Mouse (Mus musculus): ENCODE measurements around the gene Ncdn. TPM values are rescaled to one million over a fixed set of nuclear protein-coding genes. Genes with fewer than 3 reads are reported as not detected.

Ncdn gene
- 10 to 100 TPM; 12.5 to 15.0 TPM for total RNA-seq (2021)
- long read RNA-seq, experiment 1, transcript Ncdn-201 (7 exons, 3,681 nt): major isoform, 7 of 26 reads
- long read RNA-seq, experiment 1, partial matches to known transcripts: 15 of 26 reads
- long read RNA-seq, experiment 1, other reads (novel, unspliced or antisense): 4 of 26 reads
- long read RNA-seq, experiment 2, transcript Ncdn-201 (7 exons, 3,681 nt): major isoform, 12 of 35 reads
- long read RNA-seq, experiment 2, partial matches to known transcripts: 18 of 35 reads
- long read RNA-seq, experiment 2, other reads (novel, unspliced or antisense): 3 of 35 reads

- intact Hi-C loops (cut with DNase I): loop anchor here (2.0 kb wide), 1 partner anchor 87 kb away; no protein-coding TSS in a partner anchor
Measured at GRCm38 (mm10) chr4:126753268-126754230, at the start of gene Ncdn, which contains the start of gene AU040320. Ncdn (minus strand) TSS chr4:126753438. AU040320 (plus strand) TSS chr4:126753544.

DNA sequence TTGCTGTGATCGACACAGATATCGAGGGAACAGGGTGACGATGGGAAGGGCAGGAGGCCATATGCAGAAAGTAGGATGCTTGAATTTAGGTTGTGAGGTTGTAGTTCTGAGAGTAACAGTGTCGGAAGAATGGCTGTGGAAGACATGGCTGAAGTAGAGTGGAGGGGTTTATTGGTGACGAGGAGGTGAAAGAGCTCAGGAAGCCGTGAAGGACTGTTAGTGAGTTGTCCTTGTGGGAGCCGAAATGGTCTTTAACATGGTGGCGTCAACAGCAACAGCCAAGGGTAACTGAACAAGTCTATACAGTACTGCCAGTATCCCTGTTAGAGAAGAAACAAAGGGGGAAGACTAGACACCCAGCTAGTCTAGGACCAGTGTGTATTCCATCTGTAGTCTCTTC, 48.9 kb upstream of the Ncdn start:
- no peak for DNase-seq
- intact Hi-C loops (cut with DNase I): no loop called here

More at GRCm38 (mm10) chr4:126753268-126754230, at the start of gene Ncdn, which contains the start of gene AU040320:
- DNase-seq: peak; percentile 95

- intact Hi-C loops (cut with DNase I): no loop called here
- DNase-seq: no peak
Measured at GRCm38 (mm10) chr4:126792341-126793102, 39.3 kb upstream of the Ncdn start.

GRCm38 (mm10) chr4:126782996-126783395, 29.8 kb upstream of the Ncdn start:
- DNase-seq: no peak
- intact Hi-C loops (cut with DNase I): no loop called here

- intact Hi-C loops (cut with DNase I): no loop called here
- DNase-seq: no peak
Measured at GRCm38 (mm10) chr4:126782512-126782911, 29.3 kb upstream of the Ncdn start.

DNA sequence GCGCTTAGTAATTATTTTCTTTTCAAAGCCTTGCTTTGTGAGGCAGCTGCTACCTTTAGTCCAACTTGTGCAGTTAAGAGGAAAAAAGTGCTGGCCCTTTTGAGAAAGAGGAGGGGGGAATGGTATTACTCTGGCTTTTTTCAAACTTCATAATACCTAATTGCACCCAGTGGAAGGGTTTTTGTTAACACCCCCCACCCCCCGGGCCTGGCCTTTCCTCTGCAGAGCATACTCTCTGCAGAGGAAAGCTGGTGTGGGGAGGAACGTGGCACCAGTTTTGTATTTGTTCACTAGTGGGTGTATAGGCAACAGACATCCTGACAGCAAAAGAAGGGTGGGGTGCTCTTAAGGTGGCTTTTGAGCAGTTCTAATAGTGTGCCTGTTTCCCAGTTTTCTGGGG, 28.6 kb upstream of the Ncdn start:
- intact Hi-C loops (cut with DNase I): no loop called here

GRCm38 (mm10) chr4:126779826-126780775, 26.9 kb upstream of the Ncdn start:
- DNase-seq: no peak
- intact Hi-C loops (cut with DNase I): no loop called here

More for the DNA sequence above, 28.6 kb upstream of the Ncdn start:
- DNase-seq: no peak

DNA sequence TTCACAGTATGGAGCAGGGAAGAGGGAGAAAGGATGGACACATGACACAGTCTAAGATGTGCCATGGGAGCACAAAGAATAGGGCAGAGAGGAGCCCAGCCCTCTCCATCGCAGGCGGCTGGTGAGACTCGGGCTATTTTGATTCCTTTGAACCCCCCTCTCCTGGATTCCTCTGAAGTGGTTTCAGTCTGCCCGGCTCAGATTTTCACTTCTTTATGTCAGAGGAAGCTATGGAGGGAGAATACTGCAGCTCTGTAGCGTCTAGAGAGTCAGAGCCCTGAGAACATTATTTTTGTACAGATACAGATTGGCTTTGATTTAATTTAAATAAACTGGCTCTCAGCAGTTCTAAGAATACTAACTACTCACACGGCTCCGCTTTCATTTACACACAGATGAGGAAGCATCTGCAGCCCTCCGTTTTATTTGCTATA, 25.9 kb upstream of the Ncdn start:
- intact Hi-C loops (cut with DNase I): no loop called here
- no peak for DNase-seq

DNA sequence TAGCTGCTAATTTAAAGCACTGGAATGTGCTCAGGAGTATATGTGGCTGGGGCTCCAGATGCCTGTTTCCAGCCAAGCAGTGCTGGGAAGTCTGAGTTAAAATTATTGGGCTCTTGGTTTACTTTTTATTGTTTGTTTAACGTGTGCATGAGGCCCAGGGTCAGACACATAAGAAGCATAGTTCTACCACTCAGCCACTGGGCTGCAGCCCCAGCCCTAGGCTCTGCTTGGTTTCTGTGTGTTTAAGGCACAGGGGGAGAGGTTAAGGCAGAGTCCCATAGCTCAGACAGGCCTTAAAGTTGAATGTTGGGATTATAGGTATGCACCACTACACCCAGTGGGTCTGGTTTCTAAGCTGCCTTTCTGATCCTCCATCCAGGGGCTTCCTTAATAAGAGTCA, 21.9 kb upstream of the Ncdn start:
- DNase-seq: no peak
- intact Hi-C loops (cut with DNase I): no loop called here

- no peak for DNase-seq
- intact Hi-C loops (cut with DNase I): no loop called here
Measured at GRCm38 (mm10) chr4:126773871-126774270, 20.6 kb upstream of the Ncdn start.

GRCm38 (mm10) chr4:126770831-126771230, 17.6 kb upstream of the Ncdn start:
- DNase-seq: no peak
- intact Hi-C loops (cut with DNase I): no loop called here

DNA sequence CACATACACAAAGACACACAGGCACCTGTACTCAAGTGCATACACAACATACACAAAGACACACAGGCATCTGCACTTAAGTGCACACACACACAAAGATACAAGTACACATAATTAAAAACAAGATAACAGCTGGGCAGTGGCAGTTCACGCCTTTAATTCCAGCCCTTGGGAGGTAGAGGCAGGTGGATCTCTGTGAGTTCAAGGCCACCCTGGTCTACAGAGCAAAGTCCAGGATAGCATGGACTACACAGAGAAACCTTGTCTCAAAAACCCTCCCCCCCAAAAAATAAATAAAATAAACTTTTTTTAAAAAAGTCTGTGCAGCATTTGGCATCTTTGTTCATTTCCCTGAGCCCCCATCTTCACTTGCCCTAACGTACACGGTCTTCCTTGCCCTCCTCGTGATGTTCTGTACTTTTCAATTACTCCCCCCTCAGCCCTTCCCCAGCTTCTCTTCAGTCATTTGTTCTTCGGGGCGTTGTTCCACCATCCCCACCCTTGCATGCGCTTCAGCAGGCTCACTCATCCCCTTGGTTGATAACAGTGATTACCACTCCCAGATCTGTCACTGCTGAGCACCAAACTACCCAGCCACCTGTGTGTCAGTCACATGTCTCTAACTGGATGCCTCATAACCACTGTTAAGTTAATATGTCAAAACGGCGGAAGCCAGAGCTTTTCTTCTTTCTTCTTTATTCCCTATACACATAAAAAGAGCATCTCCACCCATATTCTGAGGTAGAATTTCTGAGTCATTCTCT, 16.7 kb upstream of the Ncdn start:
- intact Hi-C loops (cut with DNase I): no loop called here
- no peak for DNase-seq

- intact Hi-C loops (cut with DNase I): no loop called here
- no peak for DNase-seq
Measured at GRCm38 (mm10) chr4:126763483-126763882, 10.2 kb upstream of the Ncdn start.

GRCm38 (mm10) chr4:126762586-126763359, 9.5 kb upstream of the Ncdn start:
- DNase-seq: no peak
- intact Hi-C loops (cut with DNase I): no loop called here

DNA sequence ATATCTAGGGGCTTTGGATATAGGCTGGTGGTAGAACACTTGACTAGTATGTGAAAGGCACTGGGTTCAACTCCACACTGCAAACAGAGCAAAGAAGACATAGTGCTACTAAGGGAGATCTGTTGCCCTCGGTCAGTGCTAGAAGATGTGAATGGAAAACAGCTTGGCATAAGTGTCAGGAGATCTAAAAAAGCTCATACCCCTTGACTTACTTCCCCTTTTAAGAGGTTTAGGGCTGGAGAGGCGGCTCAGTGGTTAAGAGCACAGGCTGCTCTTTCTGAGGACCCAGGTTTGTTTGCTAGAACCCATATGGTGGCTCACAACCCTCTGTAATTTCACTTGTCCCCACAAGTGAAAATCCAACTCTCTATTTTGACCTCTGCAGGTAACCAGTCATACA, 6.2 kb upstream of the Ncdn start:
- intact Hi-C loops (cut with DNase I): no loop called here
- DNase-seq: no peak

DNA sequence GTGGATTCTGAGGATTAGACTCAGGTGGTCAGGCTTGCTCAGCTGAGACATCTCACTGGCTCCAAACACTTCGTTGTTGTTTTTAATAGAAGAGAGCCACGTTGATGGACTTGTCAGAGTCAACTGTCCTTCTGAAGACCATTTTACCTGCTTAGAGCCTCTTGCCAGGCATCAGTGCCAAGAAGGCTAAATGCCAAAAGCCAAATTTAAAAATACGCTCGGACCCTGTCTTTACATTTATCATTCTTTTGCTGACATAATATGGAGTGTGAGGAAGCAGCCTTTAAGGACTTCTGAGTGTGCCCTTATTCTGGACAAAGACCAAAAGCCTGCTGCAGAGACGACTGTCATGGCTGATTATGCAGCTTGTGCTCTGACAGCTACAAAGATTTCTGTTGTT, 5.1 kb upstream of the Ncdn start:
- DNase-seq: no peak
- intact Hi-C loops (cut with DNase I): no loop called here

- intact Hi-C loops (cut with DNase I): no loop called here
- peak in 1 of 2 experiments; percentile 51 for DNase-seq
Measured at GRCm38 (mm10) chr4:126756766-126757165, 3.5 kb upstream of the Ncdn start.

Measured in heart, postnatal 14 days (tissue).